Comparison of ENCODE assay signal across 8 mouse cellular contexts in genomic region chr2:125247962-125248235, GRCm38 (mm10). TPM values are rescaled to one million over a fixed set of nuclear protein-coding genes. Genes with fewer than 3 reads are reported as not detected.
DNase-seq lines count a peak whose midpoint lies in the region; ATAC-seq and TF ChIP-seq lines count a peak whose summit lies in the region.

No protein-coding gene starts in this region.

- DNase-seq in liver, adult 2 months (ENCODE audit: extremely low read depth, low read depth, low spot score), result peak; percentile 12
- no peak for DNase-seq in liver
- no peak for DNase-seq in embryonic facial prominence, embryonic 10.5 days (ENCODE audit: low spot score)
- DNase-seq in hindbrain, postnatal 0 days (ENCODE audit: low spot score), result no peak
- no peak for DNase-seq in retina, postnatal 1 day
- DNase-seq in cerebellum, postnatal 4 days (ENCODE audit: low spot score in 2 of 2), result no peak
- DNase-seq in urinary bladder, postnatal 4 days (ENCODE audit: low spot score in 2 of 2), result no peak

- H3K27ac ChIP-seq in liver, adult 2 months (replicated peaks; ENCODE audit: insufficient read depth, low read depth, low read length), result no peak overlapping the region
- peak overlapping the region; percentile 99 for H3K27ac ChIP-seq in embryonic facial prominence, embryonic 10.5 days (replicated peaks)
- H3K27ac ChIP-seq in hindbrain, postnatal 0 days, result peak overlapping the region; percentile 86
- H3K27ac ChIP-seq in neural tube, embryonic 12.5 days, result 0 out of 2 replicates have a peak overlapping the region, but pooled peaks have one; percentile 72

- H3K4me1 ChIP-seq in liver, adult 2 months (ENCODE audit: control insufficient read depth, insufficient read depth, low read length), result peaks cover 7% of the 10 kb centered on the region
- peaks cover 30% of the 10 kb centered on the region for H3K4me1 ChIP-seq in embryonic facial prominence, embryonic 10.5 days
- H3K4me1 ChIP-seq in hindbrain, postnatal 0 days (ENCODE audit: insufficient read depth, low read length), result peaks cover 9% of the 10 kb centered on the region
- H3K4me1 ChIP-seq in neural tube, embryonic 12.5 days, result peaks cover 13% of the 10 kb centered on the region

- peak overlapping the region; percentile 70 for H3K4me3 ChIP-seq in liver, adult 2 months (ENCODE audit: insufficient read depth, low read depth, low read length)
- peak overlapping the region; percentile 87 for H3K4me3 ChIP-seq in embryonic facial prominence, embryonic 10.5 days
- peak overlapping the region; percentile 60 for H3K4me3 ChIP-seq in hindbrain, postnatal 0 days (ENCODE audit: low read length)
- peak overlapping the region; percentile 76 for H3K4me3 ChIP-seq in neural tube, embryonic 12.5 days

- no peak for TF ChIP-seq CTCF in liver, adult 2 months (IDR thresholded peaks at IDR 0.05; ENCODE audit: low read depth, low read length)
- no peak for TF ChIP-seq CTCF in hindbrain, postnatal 0 days (IDR thresholded peaks at IDR 0.05; ENCODE audit: low read depth)

- H3K36me3 ChIP-seq in liver, adult 2 months (ENCODE audit: control insufficient read depth, insufficient read depth, low read length), result no peaks in the 10 kb centered on the region
- H3K36me3 ChIP-seq in embryonic facial prominence, embryonic 10.5 days (replicated peaks), result peaks cover 39% of the 10 kb centered on the region
- H3K36me3 ChIP-seq in hindbrain, postnatal 0 days (ENCODE audit: insufficient read depth, low read length), result no peaks in the 10 kb centered on the region
- peaks cover 6% of the 10 kb centered on the region; the same call in 1 of the 2 replicates for H3K36me3 ChIP-seq in neural tube, embryonic 12.5 days

- 1% methylated on average over 9 of the region's 9 CpGs for WGBS in liver, adult 2 months
- WGBS in embryonic facial prominence, embryonic 10.5 days, result under 1% methylated on average over 9 of the region's 9 CpGs
- under 1% methylated on average over 9 of the region's 9 CpGs for WGBS in hindbrain, postnatal 0 days
- WGBS in neural tube, embryonic 12.5 days, result under 1% methylated on average over 9 of the region's 9 CpGs

- peak overlapping the region; percentile 70 for H3K9ac ChIP-seq in liver, adult 2 months (ENCODE audit: low read depth, low read length)
- peak overlapping the region; percentile 56 for H3K9ac ChIP-seq in hindbrain, postnatal 0 days (replicated peaks; ENCODE audit: low read length)
- peak overlapping the region; percentile 80 for H3K9ac ChIP-seq in neural tube, embryonic 12.5 days

- H3K9me3 ChIP-seq in embryonic facial prominence, embryonic 10.5 days, result no peaks in the 10 kb centered on the region
- no peaks in the 10 kb centered on the region for H3K9me3 ChIP-seq in hindbrain, postnatal 0 days (ENCODE audit: low read length)
- H3K9me3 ChIP-seq in neural tube, embryonic 12.5 days, result no peaks in the 10 kb centered on the region

- no peaks in the 10 kb centered on the region for H3K79me2 ChIP-seq in liver, adult 2 months (ENCODE audit: control insufficient read depth, insufficient read depth, low read length)

- TF ChIP-seq POLR2A in liver, adult 2 months (IDR thresholded peaks at IDR 0.05; ENCODE audit: extremely low read depth, insufficient read depth, low read length), result no peak

- H3K4me2 ChIP-seq in hindbrain, postnatal 0 days (ENCODE audit: low read depth, low read length), result peak overlapping the region; percentile 74
- peak overlapping the region; percentile 67 for H3K4me2 ChIP-seq in neural tube, embryonic 12.5 days (replicated peaks)

- ATAC-seq in hindbrain, postnatal 0 days, result no peak
- peak; percentile 19; the same call in 1 of the 2 replicates for ATAC-seq in neural tube, embryonic 12.5 days (ENCODE audit: low FRiP score, low read depth)

- H3K27me3 ChIP-seq in liver, adult 2 months (ENCODE audit: control insufficient read depth, insufficient read depth, low read length), result no peaks in the 10 kb centered on the region
- H3K27me3 ChIP-seq in embryonic facial prominence, embryonic 10.5 days (replicated peaks; ENCODE audit: low read depth, poor library complexity, severe bottlenecking), result no peaks in the 10 kb centered on the region
- no peaks in the 10 kb centered on the region for H3K27me3 ChIP-seq in hindbrain, postnatal 0 days (ENCODE audit: insufficient read depth, low read length)
- no peaks in the 10 kb centered on the region for H3K27me3 ChIP-seq in neural tube, embryonic 12.5 days (replicated peaks)

RNA-seq across cellular contexts. Expression of gene Dut, which starts 0.9 kb away (rescaled TPM):
- 13.4 and 16.8 TPM in 2 replicates for total RNA-seq in liver, adult 2 months (2014; rRNA removed)
- 8.6 and 10.9 TPM in 2 replicates for polyA plus RNA-seq in liver, adult 2 months (2012; rRNA removed)
- polyA plus RNA-seq in embryonic facial prominence, embryonic 10.5 days (2016; fragmentation: Nextera tagmentation; extraction: Ambion mirVana), result 265 and 285 TPM in 2 replicates
- total RNA-seq in hindbrain, postnatal 0 days (2014; rRNA removed), result 46.6 and 50.7 TPM in 2 replicates
- polyA plus RNA-seq in hindbrain, postnatal 0 days (2015; fragmentation: Nextera tagmentation; extraction: Ambion mirVana), result 95.0 and 105 TPM in 2 replicates
- 105 and 124 TPM in 2 replicates for polyA plus RNA-seq in neural tube, embryonic 12.5 days (2016; fragmentation: Nextera tagmentation; extraction: Ambion mirVana)
